Mouse (Mus musculus): ENCODE measurements at regions not wholly inside any gene's neighbourhood (a gene's known extent, or its start where the extent isn't known, plus 50 kb on each side); places are given as distances from the start of the nearest gene placed in this dataset.

- no peak for DNase-seq (ENCODE audit: low read depth, low spot score)
These were observed 93.2 kb upstream of the Fbxo33 start for GRCm38 (mm10) chr12:59312703-59313102.

DNA sequence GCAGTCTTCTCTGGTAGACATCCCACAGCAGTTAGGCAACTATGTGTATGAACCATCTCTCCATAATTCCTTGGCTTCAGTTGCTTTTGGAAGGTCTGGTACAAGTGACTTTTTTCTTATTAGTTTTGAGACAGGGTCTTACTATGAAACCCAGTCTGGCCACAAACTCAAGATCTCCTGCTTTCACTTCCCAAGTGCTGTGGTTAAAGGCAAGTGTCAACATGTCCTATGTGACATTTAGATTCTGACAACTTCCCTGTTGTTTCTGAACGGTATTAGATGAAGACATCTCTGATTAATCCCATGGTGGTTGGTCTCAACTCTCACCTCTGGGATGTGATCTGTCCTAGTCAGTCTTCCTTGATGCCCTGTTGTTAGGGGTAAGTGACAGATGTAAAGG, 88.4 kb upstream of the Fbxo33 start:
- no peak for DNase-seq (ENCODE audit: low read depth, low spot score)

DNA sequence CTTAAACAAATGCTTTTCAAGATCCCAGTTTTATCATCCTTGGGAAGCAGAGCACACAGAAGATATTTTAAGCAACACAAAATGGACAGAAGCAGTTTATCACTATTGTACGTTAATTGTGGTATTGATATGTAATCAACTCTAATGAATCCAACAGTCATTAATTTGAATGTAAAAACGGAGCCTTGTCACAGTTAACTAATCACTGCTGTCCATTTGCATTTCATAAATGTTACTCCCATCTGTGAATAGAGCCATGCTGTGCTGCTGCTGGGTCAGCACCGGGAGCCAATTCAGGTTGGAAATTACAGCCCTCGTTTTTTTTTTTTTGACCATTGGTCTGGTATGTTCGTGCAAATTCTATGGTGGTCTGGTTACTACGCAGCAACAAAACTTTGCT, 85.0 kb upstream of the Fbxo33 start:
- no peak for DNase-seq (ENCODE audit: low read depth, low spot score)

Measured in brain, embryonic 18.5 days (tissue).